22 mouse cellular contexts compared by ENCODE assay signal in the genomic region with DNA sequence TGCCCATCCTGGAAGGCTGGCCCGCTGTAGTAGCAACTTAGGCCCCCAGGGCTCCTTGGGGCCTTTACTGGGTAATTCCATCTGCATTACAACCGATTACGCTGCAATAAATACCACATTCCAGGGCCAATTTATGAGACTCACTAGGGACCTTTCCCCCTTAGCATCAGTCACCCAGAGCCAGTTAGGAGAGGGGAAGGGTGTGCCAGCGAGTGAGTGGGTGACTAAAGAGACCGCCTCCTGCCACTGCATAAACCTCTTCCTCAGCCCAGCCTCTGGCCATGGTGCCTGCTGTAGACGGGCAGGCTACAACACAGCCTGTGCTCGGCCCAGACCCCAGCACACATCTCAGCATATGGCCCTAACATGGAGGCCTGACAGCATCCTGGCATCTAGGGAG. TPM values are rescaled to one million over a fixed set of nuclear protein-coding genes. Genes with fewer than 3 reads are reported as not detected.
DNase-seq lines count a peak whose midpoint lies in the region; ATAC-seq and TF ChIP-seq lines count a peak whose summit lies in the region.
"Had no signal": no experiment of that assay in that cellular context is flagged by ENCODE, and none has a peak within 500 bp of the region (broad histone marks: within the 10 kb centered on the region; RNA-seq: fewer than 3 reads in every experiment).

No protein-coding gene starts in this region.

- TF ChIP-seq CTCF in E14TG2a.4 (conservative IDR thresholded peaks at IDR 0.05; ENCODE audit: low read length) = no peak
- no peak for TF ChIP-seq CTCF in small intestine, adult 2 months (IDR thresholded peaks at IDR 0.05; ENCODE audit: extremely low read depth, insufficient read length, insufficient replicate concordance, low read depth, low read length)

- H3K4me2 ChIP-seq in intestine, embryonic 16.5 days (ENCODE audit: low read depth, low read length) = 0 out of 2 replicates have a peak overlapping the region, but pooled peaks have one; percentile 7
- no peak overlapping the region for H3K4me2 ChIP-seq in hindbrain, embryonic 14.5 days (replicated peaks)
- H3K4me2 ChIP-seq: forebrain, embryonic 13.5 days; heart, embryonic 11.5 days; hindbrain, embryonic 13.5 days had no signal

- H3K9me3 ChIP-seq in E14TG2a.4 (ENCODE audit: low read length) = no peaks in the 10 kb centered on the region
- no peaks in the 10 kb centered on the region; the same call in 1 of the 2 replicates for H3K9me3 ChIP-seq in ES-E14 (ENCODE audit: control insufficient read depth, insufficient read depth, low read depth, low read length)
- H3K9me3 ChIP-seq in intestine, embryonic 16.5 days (ENCODE audit: control insufficient read depth, low read length) = no peaks in the 10 kb centered on the region
- no peaks in the 10 kb centered on the region for H3K9me3 ChIP-seq in hindbrain, embryonic 14.5 days (ENCODE audit: control insufficient read depth, low read length)
- H3K9me3 ChIP-seq: forebrain, embryonic 10.5 days; forebrain, embryonic 13.5 days; hindbrain, embryonic 10.5 days; hindbrain, embryonic 13.5 days had no signal

- peak; percentile 63 for ATAC-seq in intestine, embryonic 16.5 days
- no peak for ATAC-seq in hindbrain, embryonic 14.5 days (ENCODE audit: low FRiP score)
- ATAC-seq: forebrain, embryonic 13.5 days; forebrain, embryonic 16.5 days had no signal

- H3K36me3 ChIP-seq in E14TG2a.4 (ENCODE audit: insufficient read depth, low read length) = peaks cover 36% of the 10 kb centered on the region
- peaks cover under 1% of the 10 kb centered on the region; the same call in 1 of the 2 replicates for H3K36me3 ChIP-seq in ES-E14 (ENCODE audit: control insufficient read depth, insufficient read depth, low read length, poor library complexity, severe bottlenecking)
- H3K36me3 ChIP-seq in intestine, embryonic 16.5 days (ENCODE audit: control insufficient read depth, insufficient read depth, low read length) = no peaks in the 10 kb centered on the region
- H3K36me3 ChIP-seq in small intestine, adult 2 months (ENCODE audit: control insufficient read depth, insufficient read depth, low read length) = no peaks in the 10 kb centered on the region
- no peaks in the 10 kb centered on the region for H3K36me3 ChIP-seq in hindbrain, embryonic 14.5 days (replicated peaks; ENCODE audit: control insufficient read depth, insufficient read depth)
- H3K36me3 ChIP-seq: forebrain, embryonic 10.5 days; hindbrain, embryonic 10.5 days; hindbrain, embryonic 13.5 days had no signal

- WGBS in intestine, embryonic 16.5 days = 48% methylated on average over 7 of the region's 7 CpGs
- 28% methylated on average over 7 of the region's 7 CpGs for WGBS in small intestine, adult 2 months
- WGBS in hindbrain, embryonic 14.5 days = 71% methylated on average over 7 of the region's 7 CpGs

- TF ChIP-seq POLR2A in small intestine, adult 2 months (IDR thresholded peaks at IDR 0.05; ENCODE audit: low read depth, low read length) = no peak; the same call in 1 of the 2 replicates

- H3K9ac ChIP-seq in ES-E14 (ENCODE audit: insufficient read depth, low read depth, low read length, poor library complexity, severe bottlenecking) = peak overlapping the region; percentile 72; the same call in 1 of the 2 replicates
- no peak overlapping the region for H3K9ac ChIP-seq in intestine, embryonic 16.5 days (ENCODE audit: low read depth, low read length)
- H3K9ac ChIP-seq in hindbrain, embryonic 14.5 days = no peak overlapping the region
- H3K9ac ChIP-seq: forebrain, embryonic 13.5 days; hindbrain, embryonic 13.5 days had no signal

- DNase-seq in ES-E14 (ENCODE audit: low read depth, low spot score) = no peak
- DNase-seq in hindbrain, embryonic 14.5 days (ENCODE audit: low spot score) = no peak
- DNase-seq in layer of hippocampus, adult 8-10 months (ENCODE audit: low spot score in 2 of 2) = no peak
- no peak for DNase-seq in thymus, postnatal 25 days
- DNase-seq: adrenal gland, postnatal 10 days; cerebellum, adult 11-12 months; cerebellum, adult 8-10 months; cerebellum, postnatal 10 days; cerebellum, postnatal 36 days; embryo, embryonic 11 days; gastrocnemius, postnatal 14 days; heart, adult 11 months; kidney, adult 2 months had no signal

- in situ Hi-C loops in ES-E14 (cut with MboI; ENCODE audit: low sequenced_read_pairs in 2 of 2, unreplicated experiment in 2 of 2) = no loop called here

- no peak overlapping the region for H3K27ac ChIP-seq in ES-E14 (ENCODE audit: insufficient read depth, low read depth, low read length, poor library complexity, severe bottlenecking)
- H3K27ac ChIP-seq in intestine, embryonic 16.5 days (ENCODE audit: low read length) = no peak overlapping the region
- H3K27ac ChIP-seq in small intestine, adult 2 months (ENCODE audit: insufficient read depth, low read depth, low read length) = peak overlapping the region; percentile 54
- H3K27ac ChIP-seq in hindbrain, embryonic 14.5 days = no peak overlapping the region
- H3K27ac ChIP-seq: forebrain, embryonic 10.5 days; forebrain, embryonic 13.5 days; hindbrain, embryonic 10.5 days; hindbrain, embryonic 13.5 days had no signal

- H3K27me3 ChIP-seq in E14TG2a.4 (ENCODE audit: insufficient read depth, low read length) = no peaks in the 10 kb centered on the region
- no peaks in the 10 kb centered on the region for H3K27me3 ChIP-seq in intestine, embryonic 16.5 days (replicated peaks; ENCODE audit: control insufficient read depth, insufficient read depth, low read length)
- no peaks in the 10 kb centered on the region for H3K27me3 ChIP-seq in small intestine, adult 2 months (ENCODE audit: control insufficient read depth, insufficient read depth, low read length)
- H3K27me3 ChIP-seq in hindbrain, embryonic 14.5 days (ENCODE audit: control insufficient read depth, insufficient read depth, low read length) = peaks cover 74% of the 10 kb centered on the region

- peak overlapping the region; percentile 77 for H3K4me3 ChIP-seq in E14TG2a.4 (replicated peaks; ENCODE audit: low read length)
- H3K4me3 ChIP-seq in ES-E14 (ENCODE audit: insufficient read depth in 1 of 2, low read depth in 1 of 2, low read length in 2 of 2, poor library complexity in 1 of 2, severe bottlenecking in 1 of 2) = 0 out of 4 replicates have a peak overlapping the region, but pooled peaks of 1 of the 2 experiments have one; percentile 4
- no peak overlapping the region for H3K4me3 ChIP-seq in intestine, embryonic 16.5 days (ENCODE audit: low read length)
- peak overlapping the region; percentile 27; the same call in 1 of the 2 replicates for H3K4me3 ChIP-seq in small intestine, adult 2 months (ENCODE audit: low read depth, low read length)
- H3K4me3 ChIP-seq in hindbrain, embryonic 14.5 days (replicated peaks; ENCODE audit: low read length) = no peak overlapping the region
- H3K4me3 ChIP-seq: forebrain, embryonic 10.5 days; forebrain, embryonic 13.5 days; hindbrain, embryonic 10.5 days; hindbrain, embryonic 13.5 days had no signal

- peaks cover 82% of the 10 kb centered on the region for H3K4me1 ChIP-seq in E14TG2a.4 (replicated peaks; ENCODE audit: low read depth, low read length)
- H3K4me1 ChIP-seq in ES-E14 (ENCODE audit: control insufficient read depth in 2 of 2, insufficient read depth in 2 of 2, low read length in 2 of 2, poor library complexity in 1 of 2) = peaks cover 13 to 34% of the 10 kb centered on the region in 2 experiments; a peak in 3 of 4 replicates
- H3K4me1 ChIP-seq in intestine, embryonic 16.5 days (ENCODE audit: control insufficient read depth, insufficient read depth, low read length) = peaks cover 22% of the 10 kb centered on the region
- peaks cover 13% of the 10 kb centered on the region for H3K4me1 ChIP-seq in small intestine, adult 2 months (ENCODE audit: control insufficient read depth, insufficient read depth, insufficient read length, low read length)
- H3K4me1 ChIP-seq in hindbrain, embryonic 14.5 days (replicated peaks; ENCODE audit: control insufficient read depth, insufficient read depth, low read length) = peaks cover 16% of the 10 kb centered on the region; the same call in 1 of the 2 replicates

TF ChIP-seq in ES-E14, 5 proteins besides CTCF, POLR2A, EP300 and RAD21:
- TF ChIP-seq ZC3H11A (IDR thresholded peaks at IDR 0.05; ENCODE audit: borderline replicate concordance, low read depth, low read length) (no peak), CHD2 (IDR thresholded peaks at IDR 0.05; ENCODE audit: low read depth, low read length) (no peak), MAFK (IDR thresholded peaks at IDR 0.05; ENCODE audit: insufficient read depth, low read depth, low read length) (no peak), HCFC1 (IDR thresholded peaks at IDR 0.05; ENCODE audit: borderline replicate concordance, insufficient read depth, low read length) (no peak)

RNA-seq across cellular contexts. Expression of a gene that starts 3.1 kb away (rescaled TPM):
- total RNA-seq in ES-E14 (2012; rRNA removed) = 256 and 507 TPM in 2 replicates
- polyA plus RNA-seq in intestine, embryonic 16.5 days (2015; fragmentation: Nextera tagmentation; extraction: Ambion mirVana) = 7.6 and 8.5 TPM in 2 replicates
- 28.3 and 86.3 TPM in 2 replicates for polyA plus RNA-seq in small intestine, adult 2 months (2012; rRNA removed)
- polyA plus RNA-seq in hindbrain, embryonic 14.5 days (2014; fragmentation: Nextera tagmentation; extraction: Ambion mirVana) = 0.64 and 0.95 TPM in 2 replicates
- 1 to 10 TPM; 1.3 to 2.7 (median 2.2) TPM for total RNA-seq in layer of hippocampus, adult 8-10 months (2022)

RNA-seq across cellular contexts. Expression of a gene that starts 58.6 kb away (rescaled TPM):
- total RNA-seq in ES-E14 (2012; rRNA removed) = 1.7 and 2.3 TPM in 2 replicates
- polyA plus RNA-seq in intestine, embryonic 16.5 days (2015; fragmentation: Nextera tagmentation; extraction: Ambion mirVana) = 15.0 and 15.1 TPM in 2 replicates
- 29.3 and 48.8 TPM in 2 replicates for polyA plus RNA-seq in small intestine, adult 2 months (2012; rRNA removed)
- 0.78 and 1.1 TPM in 2 replicates for polyA plus RNA-seq in hindbrain, embryonic 14.5 days (2014; fragmentation: Nextera tagmentation; extraction: Ambion mirVana)
- 10 to 100 TPM; 17.8 to 23.3 (median 21.1) TPM for total RNA-seq in layer of hippocampus, adult 8-10 months (2022)

Comparison
In these comparisons a context has a peak if more than half of its experiments do, and no peak if none do; other contexts are left out.
1. H3K4me3 ChIP-seq: peak in E14TG2a.4 (single experiment) and small intestine, adult 2 months (single experiment); none in intestine, embryonic 16.5 days (single experiment) and hindbrain, embryonic 14.5 days (single experiment).